Mouse (Mus musculus): ENCODE measurements around the gene Edf1. TPM values are rescaled to one million over a fixed set of nuclear protein-coding genes. Genes with fewer than 3 reads are reported as not detected.

Gene Edf1
- polyA plus RNA-seq, 1 experiment from 2014 or later = 285 TPM

GRCm38 (mm10) chr2:25581294-25581864 lies 23.7 kb downstream of the Edf1 start, which contains the start of gene Ajm1:
Gene Ajm1 (minus strand): TSS chr2:25581757.
- H3K27me3 ChIP-seq = no peaks in the 10 kb centered on the region

GRCm38 (mm10) chr2:25581901-25582301 lies 24.3 kb downstream of the Edf1 start:
- CTCF ChIA-PET = interaction anchor here (0.8 to 3.2 kb wide), 11 partner anchors 10 to 152 kb away, joined by 3 to 30 read pairs (median 4); partner anchors contain the start of genes Edf1 and Rabl6
- H3K27me3 ChIP-seq = no peaks in the 10 kb centered on the region
- DNase-seq (ENCODE audit: low read depth, low spot score) (no peak), ATAC-seq (no peak)
- no peak for TF ChIP-seq CTCF (IDR thresholded peaks at IDR 0.05)
- in situ Hi-C loops (cut with MboI; ENCODE audit: low pct_unique_long_range_greater_than_20kb) = no loop called here
- POLR2A ChIA-PET = interaction anchor here (0.8 to 1.3 kb wide), 2 partner anchors 24 to 27 kb away, joined by 3 to 6 read pairs; partner anchors contain the start of gene Edf1

More at GRCm38 (mm10) chr2:25581294-25581864, 23.7 kb downstream of the Edf1 start, which contains the start of gene Ajm1:
- ATAC-seq (peak; percentile 64), DNase-seq (ENCODE audit: low read depth, low spot score) (no peak)
- in situ Hi-C loops (cut with MboI; ENCODE audit: low pct_unique_long_range_greater_than_20kb) = no loop called here
- ChIA-PET CTCF (interaction anchor here (0.7 to 3.2 kb wide), 13 partner anchors 9 to 152 kb away, joined by 3 to 30 read pairs (median 4); partner anchors contain the start of genes Edf1 and Rabl6), POLR2A (interaction anchor here (0.8 to 1.3 kb wide), 2 partner anchors 24 to 27 kb away, joined by 3 to 6 read pairs; partner anchors contain the start of gene Edf1)
- TF ChIP-seq CTCF (IDR thresholded peaks at IDR 0.05) = no peak

- in situ Hi-C loops (cut with MboI; ENCODE audit: low pct_unique_long_range_greater_than_20kb) = no loop called here
- TF ChIP-seq CTCF (IDR thresholded peaks at IDR 0.05) = no peak
- ATAC-seq = no peak
- DNase-seq (ENCODE audit: low read depth, low spot score) = no peak
- ChIA-PET CTCF (interaction anchor here (0.8 to 3.2 kb wide), 8 partner anchors 9 to 38 kb away, joined by 3 to 30 read pairs (median 4); partner anchors contain the start of genes Edf1 and Rabl6), POLR2A (interaction anchor here (0.8 kb wide), 1 partner anchor 26 kb away, joined by 3 read pairs; no protein-coding TSS in a partner anchor)
- H3K27me3 ChIP-seq = no peaks in the 10 kb centered on the region
These were observed 24.9 kb downstream of the Edf1 start for GRCm38 (mm10) chr2:25582466-25583119.

DNA sequence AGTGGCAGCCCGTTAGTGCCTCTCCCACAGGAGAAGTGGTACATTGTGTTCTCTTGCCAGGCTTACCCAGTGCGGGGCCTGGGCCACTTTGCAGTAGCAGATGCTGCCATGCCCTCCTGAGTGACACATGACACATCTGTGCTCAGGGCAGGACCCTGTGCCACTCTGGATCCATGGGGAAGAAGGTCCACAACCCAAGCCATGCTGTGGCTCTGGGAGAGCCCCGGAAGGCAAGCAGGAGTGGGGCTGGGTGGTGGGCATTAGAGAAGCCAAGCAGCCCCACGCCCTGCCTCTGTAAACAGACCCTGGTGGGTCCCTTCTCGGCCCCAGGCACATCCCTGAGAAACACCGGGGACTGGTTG lies 25.5 kb downstream of the Edf1 start:
- ChIA-PET POLR2A (no interaction called here), CTCF (no interaction called here)
- in situ Hi-C loops (cut with MboI; ENCODE audit: low pct_unique_long_range_greater_than_20kb) = no loop called here
- H3K27me3 ChIP-seq = no peaks in the 10 kb centered on the region
- DNase-seq (ENCODE audit: low read depth, low spot score) = no peak
- no peak for TF ChIP-seq CTCF (IDR thresholded peaks at IDR 0.05)
- ATAC-seq = no peak

DNA sequence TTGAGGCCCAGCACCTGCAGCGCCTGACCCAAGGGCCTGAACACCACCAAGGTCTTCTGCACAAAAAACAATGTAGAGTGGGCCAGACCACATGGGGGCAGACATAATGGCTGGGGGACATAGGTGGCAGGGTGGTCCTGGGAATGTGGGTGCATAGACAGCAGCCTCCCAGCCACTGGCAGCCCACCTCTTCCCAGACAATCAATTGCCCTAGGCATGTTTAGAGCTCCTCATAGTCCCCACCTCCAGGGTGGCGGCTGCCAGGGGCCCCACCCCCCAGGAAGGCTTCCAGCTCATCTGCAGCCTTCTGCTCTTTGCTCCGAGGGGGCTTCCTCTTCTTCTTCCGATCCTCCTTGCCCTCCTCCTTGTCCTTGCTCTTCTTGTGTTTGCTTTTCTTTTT lies 25.9 kb downstream of the Edf1 start:
- ATAC-seq = no peak
- POLR2A ChIA-PET = no interaction called here
- H3K27me3 ChIP-seq = no peaks in the 10 kb centered on the region
- DNase-seq (ENCODE audit: low read depth, low spot score) = no peak
- TF ChIP-seq CTCF (IDR thresholded peaks at IDR 0.05) = no peak
- in situ Hi-C loops (cut with MboI; ENCODE audit: low pct_unique_long_range_greater_than_20kb) = no loop called here
- CTCF ChIA-PET = no interaction called here

- POLR2A ChIA-PET = no interaction called here
- H3K27me3 ChIP-seq = no peaks in the 10 kb centered on the region
These were observed 26.5 kb downstream of the Edf1 start for GRCm38 (mm10) chr2:25584152-25584551.

GRCm38 (mm10) chr2:25584856-25585255 lies 27.2 kb downstream of the Edf1 start:
- ATAC-seq (no peak), DNase-seq (ENCODE audit: low read depth, low spot score) (no peak)
- ChIA-PET POLR2A (interaction anchor here (0.6 kb wide), 1 partner anchor 90 kb away, joined by 3 read pairs; no protein-coding TSS in a partner anchor), CTCF (no interaction called here)
- TF ChIP-seq CTCF (IDR thresholded peaks at IDR 0.05) = no peak
- in situ Hi-C loops (cut with MboI; ENCODE audit: low pct_unique_long_range_greater_than_20kb) = no loop called here
- H3K27me3 ChIP-seq = no peaks in the 10 kb centered on the region

More at GRCm38 (mm10) chr2:25584152-25584551, 26.5 kb downstream of the Edf1 start:
- in situ Hi-C loops (cut with MboI; ENCODE audit: low pct_unique_long_range_greater_than_20kb) = no loop called here
- no peak for DNase-seq (ENCODE audit: low read depth, low spot score)
- no peak for TF ChIP-seq CTCF (IDR thresholded peaks at IDR 0.05)
- CTCF ChIA-PET = no interaction called here
- no peak for ATAC-seq

- POLR2A ChIA-PET = no interaction called here
- no peaks in the 10 kb centered on the region for H3K27me3 ChIP-seq
- no peak for TF ChIP-seq CTCF (IDR thresholded peaks at IDR 0.05)
- DNase-seq (ENCODE audit: low read depth, low spot score) (no peak), ATAC-seq (no peak)
- in situ Hi-C loops (cut with MboI; ENCODE audit: low pct_unique_long_range_greater_than_20kb) = no loop called here
- CTCF ChIA-PET = no interaction called here
These were observed 28.0 kb downstream of the Edf1 start for GRCm38 (mm10) chr2:25585601-25586000.

GRCm38 (mm10) chr2:25587290-25587689 lies 29.6 kb downstream of the Edf1 start:
- DNase-seq (ENCODE audit: low read depth, low spot score) = no peak
- in situ Hi-C loops (cut with MboI; ENCODE audit: low pct_unique_long_range_greater_than_20kb) = no loop called here
- no peak for TF ChIP-seq CTCF (IDR thresholded peaks at IDR 0.05)
- CTCF ChIA-PET = interaction anchor here (1.1 to 1.5 kb wide), 2 partner anchors 11 to 16 kb away, joined by 3 read pairs; no protein-coding TSS in a partner anchor
- POLR2A ChIA-PET = interaction anchor here (1.3 kb wide), 1 partner anchor 8 kb away, joined by 4 read pairs; no protein-coding TSS in a partner anchor
- ATAC-seq = no peak
- H3K27me3 ChIP-seq = no peaks in the 10 kb centered on the region

DNA sequence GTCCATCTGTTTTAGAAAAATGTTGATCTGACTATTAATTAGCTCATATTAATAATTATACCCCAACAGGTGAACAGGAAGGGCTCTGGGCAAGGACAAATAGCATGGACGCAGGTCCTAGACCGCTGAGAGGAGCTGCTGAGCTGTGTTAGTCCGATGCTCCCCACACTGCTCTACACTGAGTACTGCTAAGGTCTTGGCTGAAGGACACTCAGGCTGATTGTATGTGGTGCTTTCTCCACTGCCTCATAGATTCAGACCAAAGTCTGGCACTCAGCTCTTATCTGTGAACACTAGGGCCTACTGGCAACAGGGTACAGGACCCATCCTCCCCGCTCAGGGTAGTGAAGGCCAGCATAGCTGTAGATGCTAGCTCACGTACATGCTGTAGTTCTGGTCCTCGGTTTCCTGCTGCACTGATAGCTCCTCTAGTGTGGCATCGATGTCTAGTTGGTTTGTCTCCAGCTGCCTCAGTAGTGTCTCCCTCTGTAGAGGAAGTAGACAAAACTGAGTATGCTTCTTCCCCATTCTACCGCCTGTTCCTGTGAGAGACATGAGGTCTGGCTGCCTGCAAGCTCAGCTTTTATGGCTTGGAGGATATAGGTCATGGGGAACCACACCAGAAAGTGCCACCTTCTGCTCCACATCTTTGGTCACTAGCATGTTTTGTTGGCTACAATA lies 30.7 kb downstream of the Edf1 start:
- ATAC-seq (no peak), DNase-seq (ENCODE audit: low read depth, low spot score) (no peak)
- no peak for TF ChIP-seq CTCF (IDR thresholded peaks at IDR 0.05)
- no peaks in the 10 kb centered on the region for H3K27me3 ChIP-seq
- POLR2A ChIA-PET = interaction anchor here (1.0 to 1.2 kb wide), 2 partner anchors 10 to 13 kb away, joined by 4 to 5 read pairs; partner anchors contain the start of gene Phpt1
- in situ Hi-C loops (cut with MboI; ENCODE audit: low pct_unique_long_range_greater_than_20kb) = no loop called here
- CTCF ChIA-PET = interaction anchor here (1.1 kb wide), 1 partner anchor 15 kb away, joined by 3 read pairs; no protein-coding TSS in a partner anchor

All from Patski (cell line).